Mouse (Mus musculus) CH12.LX (cell line): ENCODE data around the gene Exoc6. TPM values are rescaled to one million over a fixed set of nuclear protein-coding genes. Genes with fewer than 3 reads are reported as not detected.
"Not testable (repeated sequence)": the region's sequence is repeated elsewhere in the genome, so short reads cannot be mapped to it uniquely, and the experiment has no call there.

ENCODE experiments used
- DNase-seq: peaks from one replicate; pipeline ENCODE4 v3.0.0-alpha.2; 2013; ENCODE audit errors: extremely low read depth
- H3K27ac ChIP-seq: 2 replicates; pipeline ENCODE4 v1.5.1; 2012; ENCODE audit warnings: low read depth, mild to moderate bottlenecking, control low read depth, moderate library complexity; ENCODE audit not compliant: insufficient read depth
- H3K27me3 ChIP-seq: replicated peaks from 2 replicates; pipeline ENCODE3; 2012; ENCODE audit warnings: inconsistent platforms
- H3K36me3 ChIP-seq, 2 experiments: replicated peaks in 1 of 2; 2 replicates each; pipeline versions ENCODE3 to v1.6.1; 2012; ENCODE audit warnings: inconsistent platforms in 1 of 2, low read length in 1 of 2, mild to moderate bottlenecking in 1 of 2, mixed read lengths in 1 of 2, moderate library complexity in 1 of 2; ENCODE audit not compliant: control insufficient read depth in 1 of 2, insufficient read depth in 1 of 2
- H3K4me1 ChIP-seq, 2 experiments: 2 replicates each; pipeline ENCODE4 v1.6.1; 2012; ENCODE audit warnings: inconsistent platforms in 1 of 2, moderate library complexity in 1 of 2; ENCODE audit not compliant: insufficient read depth in 2 of 2, control insufficient read depth in 1 of 2
- H3K4me2 ChIP-seq: 2 replicates; pipeline ENCODE4 v1.6.1; 2012; ENCODE audit warnings: low read depth, mild to moderate bottlenecking, control low read depth; ENCODE audit not compliant: poor library complexity, insufficient read depth, severe bottlenecking
- H3K4me3 ChIP-seq, 3 experiments: fragments of 150-350 bp in 1 of 3; sonication (generic) in 1 of 3; replicated peaks in 1 of 3; 2 replicates each; pipeline versions ENCODE3 to v1.5.1; 2011 to 2012; ENCODE audit warnings: low read depth in 2 of 3, low read length in 2 of 3, mild to moderate bottlenecking in 2 of 3, moderate library complexity in 2 of 3, control low read depth in 1 of 3, improper control_type of control experiment in 1 of 3, inconsistent platforms in 1 of 3, mixed read lengths in 1 of 3; ENCODE audit not compliant: poor library complexity in 1 of 3
- H3K79me2 ChIP-seq: replicated peaks from 2 replicates; pipeline ENCODE4 v1.6.1; 2012; ENCODE audit warnings: mild to moderate bottlenecking, moderate library complexity; ENCODE audit not compliant: control insufficient read depth, poor library complexity, insufficient read depth, severe bottlenecking; ENCODE audit errors: extremely low read depth
- H3K9ac ChIP-seq: 2 replicates; pipeline ENCODE4 v1.6.1; 2012; ENCODE audit warnings: low read depth, mild to moderate bottlenecking, control low read depth, moderate library complexity; ENCODE audit not compliant: insufficient read depth
- H3K9me3 ChIP-seq: replicated peaks from 2 replicates; pipeline ENCODE3; 2012; ENCODE audit warnings: low read length, inconsistent platforms, mixed read lengths
- BHLHE40 ChIP-seq: IDR thresholded peaks from 2 replicates; pipeline ENCODE4 v1.6.1; 2011; ENCODE audit warnings: mild to moderate bottlenecking, low read depth, low read length, improper control_type of control experiment
- CHD1 ChIP-seq: IDR thresholded peaks from 2 replicates; pipeline ENCODE4 v1.6.1; 2012; ENCODE audit warnings: low read depth, low read length, improper control_type of control experiment, inconsistent platforms
- EP300 ChIP-seq: IDR thresholded peaks from 2 replicates; pipeline ENCODE4 v1.6.1; 2011; ENCODE audit warnings: low read length, improper control_type of control experiment
- ETS1 ChIP-seq: conservative IDR thresholded peaks from 2 replicates; pipeline ENCODE4 v1.6.1; 2012; ENCODE audit warnings: low read depth, mild to moderate bottlenecking, inconsistent platforms, low read length, improper control_type of control experiment, moderate library complexity
- GABPA ChIP-seq: IDR thresholded peaks from 2 replicates; pipeline ENCODE4 v1.6.1; 2012; ENCODE audit warnings: low read depth, low read length, improper control_type of control experiment, inconsistent platforms; ENCODE audit not compliant: insufficient replicate concordance
- HCFC1 ChIP-seq: IDR thresholded peaks from 2 replicates; pipeline ENCODE4 v1.6.1; 2012; ENCODE audit warnings: low read depth, mild to moderate bottlenecking, inconsistent platforms, low read length, improper control_type of control experiment
- IRF4 ChIP-seq: IDR thresholded peaks from 2 replicates; pipeline ENCODE4 v1.6.1; 2014; ENCODE audit warnings: low read depth, mild to moderate bottlenecking, inconsistent platforms, low read length, improper control_type of control experiment
- JUN ChIP-seq: IDR thresholded peaks from 2 replicates; pipeline ENCODE4 v1.6.1; 2011; ENCODE audit warnings: low read depth, mild to moderate bottlenecking, low read length, improper control_type of control experiment, moderate library complexity; ENCODE audit not compliant: insufficient read depth
- JUND ChIP-seq: conservative IDR thresholded peaks from 2 replicates; pipeline ENCODE4 v1.6.1; 2011; ENCODE audit warnings: low read depth, low read length, improper control_type of control experiment
- MAFK ChIP-seq: IDR thresholded peaks from 2 replicates; pipeline ENCODE4 v1.6.1; 2011; ENCODE audit warnings: low read length, improper control_type of control experiment; ENCODE audit not compliant: insufficient replicate concordance
- MAZ ChIP-seq: IDR thresholded peaks from 2 replicates; pipeline ENCODE4 v1.6.1; 2012; ENCODE audit warnings: low read depth, mild to moderate bottlenecking, inconsistent platforms, low read length, improper control_type of control experiment, moderate library complexity
- POLR2A ChIP-seq: IDR thresholded peaks from 2 replicates; pipeline ENCODE4 v1.6.1; 2011; ENCODE audit warnings: low read depth, mild to moderate bottlenecking, improper control_type of control experiment, low read length
- ZMIZ1 ChIP-seq: IDR thresholded peaks from 2 replicates; pipeline ENCODE4 v1.6.1; 2012; ENCODE audit warnings: low read depth, mild to moderate bottlenecking, inconsistent platforms, low read length, improper control_type of control experiment
- dilution Hi-C: fragments of 300-500 bp; cut with MboI; formaldehyde crosslinking; loops from 2 replicates; pipeline ENCODE4 v1.14.3; 2020; ENCODE audit warnings: low sequenced_read_pairs; ENCODE audit not compliant: extremely low pct_unique_long_range_greater_than_20kb, extremely low pct_ligation_motif_present
- in situ Hi-C: fragments of 300-500 bp; cut with MboI; formaldehyde crosslinking; loops from 3 replicates; pipeline ENCODE4 v1.14.3; 2019; ENCODE audit warnings: low sequenced_read_pairs, low pct_ligation_motif_present, low pct_unique_long_range_greater_than_20kb, mixed read lengths
- polyA plus RNA-seq: library from polyadenylated mRNA; unstranded; fragments of >175 nt; gene quantifications from 2 replicates; pipeline ENCODE4 v1.2.1, GENCODE M21; 2012; ENCODE audit warnings: low read depth; ENCODE audit not compliant: insufficient read length
- total RNA-seq, 2 experiments: library from RNA; depleted of rRNA; stranded (reverse); fragments of 300-350 nt in 1 of 2; fragments of >200 nt in 1 of 2; gene quantifications; 2 replicates each; pipeline ENCODE4 v1.2.3; 2012 to 2014

Gene Exoc6
- total and polyA plus RNA-seq, 3 experiments: 8.0 to 18.5 (median 12.1) TPM

GRCm38 (mm10) chr19:37526768-37527167, 23.4 kb upstream of the Exoc6 start (continued):
- peak; percentile 91 for TF ChIP-seq BHLHE40
- no peak for TF ChIP-seq ZMIZ1
- peak; percentile 76 for TF ChIP-seq MAZ
- peak; percentile 41; the same call in 1 of the 2 replicates for TF ChIP-seq EP300
- no peak for TF ChIP-seq GABPA
- no peak for TF ChIP-seq CHD1
- peak; percentile 82 for TF ChIP-seq IRF4
- peak; percentile 62; the same call in 1 of the 2 replicates for TF ChIP-seq JUN
- TF ChIP-seq POLR2A: no peak
- TF ChIP-seq MAFK: no peak
- TF ChIP-seq, all 38 proteins: peak for 13

- Histone ChIP-seq H3K4me2 (peak overlapping the region; percentile 68; the same call in 1 of the 2 replicates), H3K4me1 (peaks cover 5 to 53% of the 10 kb centered on the region in 2 experiments; a peak in 3 of 4 replicates)
- H3K9me3 ChIP-seq, dilution Hi-C loops, in situ Hi-C loops, DNase-seq, H3K9ac ChIP-seq, H3K27me3 ChIP-seq, H3K4me3 ChIP-seq, H3K27ac ChIP-seq, H3K79me2 ChIP-seq, H3K36me3 ChIP-seq: not testable (repeated sequence)
Observed at GRCm38 (mm10) chr19:37527736-37528135, 22.5 kb upstream of the Exoc6 start.

GRCm38 (mm10) chr19:37528581-37528980, 21.6 kb upstream of the Exoc6 start:
- in situ Hi-C loops (no loop called here), dilution Hi-C loops (no loop called here)
- Histone ChIP-seq H3K79me2 (no peaks in the 10 kb centered on the region), H3K27me3 (no peaks in the 10 kb centered on the region), H3K4me3 (no peak overlapping the region), H3K4me1 (peaks cover 5 to 45% of the 10 kb centered on the region in 2 experiments; a peak in 3 of 4 replicates), H3K9me3 (no peaks in the 10 kb centered on the region), H3K36me3 (no peaks in the 10 kb centered on the region), H3K9ac (no peak overlapping the region), H3K27ac (no peak overlapping the region), H3K4me2 (no peak overlapping the region)
- TF ChIP-seq JUND: no peak
- TF ChIP-seq ETS1: no peak
- peak; percentile 77; the same call in 1 of the 2 replicates for TF ChIP-seq MAFK
- no peak for TF ChIP-seq HCFC1
- DNase-seq: no peak
